Mouse (Mus musculus): ENCODE data around the gene Mrps6. TPM values are rescaled to one million over a fixed set of nuclear protein-coding genes. Genes with fewer than 3 reads are reported as not detected.

The Mrps6 gene
- polyA plus RNA-seq, 1 experiment from 2014 or later: 196 TPM

DNA sequence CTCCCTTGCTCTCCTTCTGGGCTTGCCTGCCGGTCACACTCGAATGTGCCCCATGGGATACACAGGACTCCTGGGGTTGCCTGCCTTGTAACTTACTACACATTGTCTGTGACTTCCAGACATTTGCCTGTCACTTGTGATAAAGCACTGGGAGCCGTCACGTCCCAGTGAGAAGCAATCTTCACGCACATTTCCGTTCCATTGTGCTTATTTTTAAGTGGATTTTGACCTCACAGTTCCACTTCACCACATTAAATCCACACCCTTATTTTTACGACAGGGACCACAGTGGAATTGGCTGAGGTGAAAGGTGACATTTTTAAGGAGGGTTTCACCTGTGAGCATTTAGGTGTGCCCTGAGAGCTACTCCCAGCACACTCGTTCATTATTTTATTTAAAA is 21.4 kb upstream of the Mrps6 start:
- Histone ChIP-seq H3K4me1 (ENCODE audit: control insufficient read depth, insufficient read depth, low read depth, low read length) (no peaks in the 10 kb centered on the region), H3K4me3 (ENCODE audit: low read length) (no peak overlapping the region), H3K4me2 (ENCODE audit: low read length) (no peak overlapping the region), H3K36me3 (ENCODE audit: control insufficient read depth, insufficient read depth, low read length) (no peaks in the 10 kb centered on the region), H3K27ac (ENCODE audit: low read depth, low read length) (no peak overlapping the region), H3K27me3 (replicated peaks; ENCODE audit: control insufficient read depth, insufficient read depth, low read length) (no peaks in the 10 kb centered on the region), H3K9ac (ENCODE audit: low read depth, low read length) (no peak overlapping the region), H3K9me3 (ENCODE audit: control insufficient read depth, low read length) (peaks cover 4% of the 10 kb centered on the region; the same call in 1 of the 2 replicates)
- ATAC-seq: no peak
- WGBS: 42% methylated on average over 8 of the region's 8 CpGs

DNA sequence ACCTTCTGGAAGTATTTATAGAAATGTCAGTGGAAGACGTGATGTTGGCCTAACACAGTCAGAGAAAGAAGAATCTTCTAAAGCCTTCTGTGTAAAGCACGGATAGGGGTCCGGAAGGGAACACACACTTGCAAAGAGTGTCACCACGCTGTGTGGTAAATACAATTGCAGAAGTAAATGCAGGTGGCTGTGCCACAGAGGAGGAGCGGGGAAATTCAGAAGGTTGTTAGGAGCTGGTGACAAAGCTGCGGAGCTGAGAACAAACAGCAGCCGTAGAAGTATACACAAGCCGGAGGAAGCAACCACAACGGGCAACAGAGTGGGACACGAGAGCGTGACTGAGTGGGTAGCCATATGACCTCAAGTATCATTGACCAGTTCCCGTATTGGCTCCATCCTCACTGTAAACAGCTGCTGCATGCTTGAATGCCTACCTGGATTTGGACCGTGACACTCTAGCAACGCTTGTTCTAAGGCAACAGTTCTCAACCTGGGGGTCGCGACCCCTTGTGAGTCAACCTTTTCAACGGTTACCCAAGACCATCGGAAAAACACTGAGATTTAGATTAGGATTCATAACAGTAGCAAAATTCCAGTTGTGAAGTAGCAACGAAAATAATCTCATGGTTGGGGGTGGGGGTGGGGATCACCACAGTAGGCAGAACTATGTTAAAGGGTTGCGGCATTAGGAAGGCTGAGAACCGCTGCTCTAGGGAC is 20.0 kb upstream of the Mrps6 start:
- H3K4me1 ChIP-seq (ENCODE audit: control insufficient read depth, insufficient read depth, low read depth, low read length): no peaks in the 10 kb centered on the region
- H3K27ac ChIP-seq (ENCODE audit: low read depth, low read length): no peak overlapping the region
- H3K36me3 ChIP-seq (ENCODE audit: control insufficient read depth, insufficient read depth, low read length): no peaks in the 10 kb centered on the region
- H3K9me3 ChIP-seq (ENCODE audit: control insufficient read depth, low read length): peaks cover 2% of the 10 kb centered on the region; the same call in 1 of the 2 replicates
- no peaks in the 10 kb centered on the region for H3K27me3 ChIP-seq (replicated peaks; ENCODE audit: control insufficient read depth, insufficient read depth, low read length)
- no peak overlapping the region for H3K4me3 ChIP-seq (ENCODE audit: low read length)
- no peak for ATAC-seq
- no peak overlapping the region for H3K9ac ChIP-seq (ENCODE audit: low read depth, low read length)
- H3K4me2 ChIP-seq (ENCODE audit: low read length): no peak overlapping the region
- 88% methylated on average over 21 of the region's 21 CpGs for WGBS

DNA sequence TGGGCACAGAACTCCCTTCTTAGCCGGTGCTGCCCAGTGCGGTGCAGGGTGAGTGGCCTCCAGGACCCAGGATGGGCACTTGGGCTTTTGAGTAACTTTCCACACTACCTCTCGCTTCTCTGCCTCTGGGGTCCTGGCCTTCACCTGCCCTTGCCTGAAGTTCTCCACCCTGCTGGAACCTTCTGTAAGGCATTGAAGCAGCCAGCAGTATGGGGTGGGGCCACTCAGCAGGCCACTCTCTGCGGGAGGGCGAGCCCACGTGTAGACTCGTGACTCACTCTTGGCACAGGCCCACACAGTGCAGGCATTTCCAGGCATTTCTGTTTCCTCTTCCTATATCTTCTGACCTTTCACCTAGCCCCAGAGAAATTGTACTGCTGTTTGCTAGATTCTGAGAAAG is 18.6 kb upstream of the Mrps6 start:
- 96% methylated on average over 6 of the region's 7 CpGs for WGBS
- Histone ChIP-seq H3K4me3 (ENCODE audit: low read length) (no peak overlapping the region), H3K27ac (ENCODE audit: low read depth, low read length) (no peak overlapping the region), H3K36me3 (ENCODE audit: control insufficient read depth, insufficient read depth, low read length) (no peaks in the 10 kb centered on the region), H3K27me3 (replicated peaks; ENCODE audit: control insufficient read depth, insufficient read depth, low read length) (no peaks in the 10 kb centered on the region), H3K4me2 (ENCODE audit: low read length) (no peak overlapping the region), H3K4me1 (ENCODE audit: control insufficient read depth, insufficient read depth, low read depth, low read length) (no peaks in the 10 kb centered on the region), H3K9me3 (ENCODE audit: control insufficient read depth, low read length) (peaks cover 2% of the 10 kb centered on the region; the same call in 1 of the 2 replicates), H3K9ac (ENCODE audit: low read depth, low read length) (no peak overlapping the region)
- ATAC-seq: no peak

DNA sequence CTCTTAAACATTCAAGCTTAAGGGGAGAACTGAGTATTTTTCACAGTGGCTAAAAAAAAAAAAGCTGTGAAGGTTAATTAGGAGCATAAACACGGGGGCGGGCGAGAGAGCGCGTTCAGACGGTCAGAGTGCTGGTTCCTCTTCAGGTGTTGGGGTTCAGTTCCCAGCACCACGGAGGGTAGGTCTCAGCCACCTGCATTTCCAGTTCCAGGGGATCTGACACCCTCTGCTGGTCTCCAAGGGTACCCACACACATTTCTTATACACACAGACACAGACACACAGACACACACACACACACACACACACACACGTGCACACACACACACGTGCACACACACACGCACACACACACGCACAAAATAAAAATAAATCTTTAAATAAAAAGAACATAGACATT is 18.1 kb upstream of the Mrps6 start:
- H3K4me3 ChIP-seq (ENCODE audit: low read length): no peak overlapping the region
- no peaks in the 10 kb centered on the region for H3K36me3 ChIP-seq (ENCODE audit: control insufficient read depth, insufficient read depth, low read length)
- H3K27ac ChIP-seq (ENCODE audit: low read depth, low read length): no peak overlapping the region
- H3K27me3 ChIP-seq (replicated peaks; ENCODE audit: control insufficient read depth, insufficient read depth, low read length): no peaks in the 10 kb centered on the region
- H3K9me3 ChIP-seq (ENCODE audit: control insufficient read depth, low read length): peaks cover 2% of the 10 kb centered on the region; the same call in 1 of the 2 replicates
- no peaks in the 10 kb centered on the region for H3K4me1 ChIP-seq (ENCODE audit: control insufficient read depth, insufficient read depth, low read depth, low read length)
- no peak overlapping the region for H3K9ac ChIP-seq (ENCODE audit: low read depth, low read length)
- ATAC-seq: no peak
- H3K4me2 ChIP-seq (ENCODE audit: low read length): no peak overlapping the region
- WGBS: 97% methylated on average over 11 of the region's 11 CpGs

DNA sequence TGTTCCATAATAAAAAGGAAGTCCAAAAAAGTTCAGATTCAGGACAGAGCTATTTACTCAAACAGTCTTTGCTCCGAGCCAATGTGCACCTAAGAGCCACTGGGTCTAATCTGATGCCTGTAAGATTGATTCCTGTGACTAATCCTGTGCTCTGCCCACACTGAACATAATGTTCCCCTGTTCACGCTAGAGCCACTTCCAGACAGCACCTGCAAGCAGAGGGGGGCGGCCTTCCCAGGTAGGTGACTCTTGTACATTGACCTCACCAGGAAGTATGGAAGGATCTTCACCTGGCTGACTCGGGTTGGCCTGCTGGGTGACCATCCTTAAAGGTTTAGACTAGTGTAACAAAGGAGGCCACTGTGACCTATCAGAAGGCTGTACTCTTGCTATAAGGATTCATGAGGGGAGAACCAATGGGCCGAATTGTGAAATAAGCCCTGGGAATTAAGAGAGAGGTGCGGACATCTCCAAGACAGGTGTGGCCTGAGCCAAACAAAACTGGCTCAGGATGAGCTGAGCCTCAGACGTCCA is 6.2 kb upstream of the Mrps6 start:
- WGBS: 86% methylated on average over 7 of the region's 7 CpGs
- Histone ChIP-seq H3K27me3 (replicated peaks; ENCODE audit: control insufficient read depth, insufficient read depth, low read length) (no peaks in the 10 kb centered on the region), H3K9ac (ENCODE audit: low read depth, low read length) (no peak overlapping the region), H3K36me3 (ENCODE audit: control insufficient read depth, insufficient read depth, low read length) (no peaks in the 10 kb centered on the region), H3K4me2 (ENCODE audit: low read length) (no peak overlapping the region), H3K4me1 (ENCODE audit: control insufficient read depth, insufficient read depth, low read depth, low read length) (0 out of 2 replicates have a peak, but pooled peaks cover 3% of the 10 kb centered on the region), H3K4me3 (ENCODE audit: low read length) (no peak overlapping the region), H3K9me3 (ENCODE audit: control insufficient read depth, low read length) (no peaks in the 10 kb centered on the region), H3K27ac (ENCODE audit: low read depth, low read length) (no peak overlapping the region)
- ATAC-seq: no peak

DNA sequence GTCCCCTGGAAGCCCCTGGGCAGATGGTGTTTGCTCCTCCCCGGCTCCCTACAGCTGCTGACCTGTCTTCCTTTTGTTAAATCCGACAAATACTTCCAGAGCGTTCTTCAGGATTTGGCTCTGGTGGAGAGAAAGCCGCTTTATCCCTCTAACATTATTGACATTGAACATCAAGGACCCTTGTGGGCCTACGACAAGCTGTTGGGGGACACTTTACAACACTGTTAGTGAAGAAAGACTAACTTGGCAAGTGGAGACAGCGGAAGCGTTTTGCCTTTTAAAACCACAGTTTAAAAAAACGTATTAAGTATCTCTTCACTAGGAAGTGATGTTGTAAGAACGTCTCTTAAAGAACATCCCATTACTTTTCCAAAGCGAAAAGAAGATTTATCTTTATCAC is 5.5 kb upstream of the Mrps6 start:
- peaks cover 9% of the 10 kb centered on the region; the same call in 1 of the 2 replicates for H3K4me1 ChIP-seq (ENCODE audit: control insufficient read depth, insufficient read depth, low read depth, low read length)
- WGBS: 74% methylated on average over 10 of the region's 10 CpGs
- ATAC-seq: no peak
- H3K27me3 ChIP-seq (replicated peaks; ENCODE audit: control insufficient read depth, insufficient read depth, low read length): no peaks in the 10 kb centered on the region
- no peak overlapping the region for H3K4me3 ChIP-seq (ENCODE audit: low read length)
- H3K27ac ChIP-seq (ENCODE audit: low read depth, low read length): no peak overlapping the region
- H3K9me3 ChIP-seq (ENCODE audit: control insufficient read depth, low read length): no peaks in the 10 kb centered on the region
- H3K9ac ChIP-seq (ENCODE audit: low read depth, low read length): no peak overlapping the region
- H3K4me2 ChIP-seq (ENCODE audit: low read length): no peak overlapping the region
- H3K36me3 ChIP-seq (ENCODE audit: control insufficient read depth, insufficient read depth, low read length): no peaks in the 10 kb centered on the region

DNA sequence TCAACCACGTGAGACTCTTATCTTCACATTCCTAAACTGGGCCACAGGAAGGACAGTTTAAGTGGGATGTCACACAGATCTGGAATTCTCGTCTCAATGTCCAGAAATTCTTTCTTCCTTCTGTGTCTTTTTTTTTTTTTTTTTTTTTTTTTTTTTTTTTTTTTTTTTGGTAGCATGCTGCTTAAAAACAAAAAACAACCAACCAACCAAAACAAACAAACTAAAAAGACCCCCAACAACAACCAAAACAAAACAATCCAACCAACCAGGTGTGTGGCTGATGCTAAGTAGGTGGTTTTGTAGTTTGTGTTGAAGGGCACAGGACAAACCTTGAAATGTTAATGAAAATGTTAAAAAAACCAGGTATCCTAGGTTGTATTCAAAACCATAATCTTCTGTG is 1.4 kb upstream of the Mrps6 start:
- WGBS: 63% methylated on average over 2 of the region's 2 CpGs
- H3K27ac ChIP-seq (ENCODE audit: low read depth, low read length): no peak overlapping the region
- H3K4me2 ChIP-seq (ENCODE audit: low read length): no peak overlapping the region
- no peaks in the 10 kb centered on the region for H3K27me3 ChIP-seq (replicated peaks; ENCODE audit: control insufficient read depth, insufficient read depth, low read length)
- no peaks in the 10 kb centered on the region for H3K9me3 ChIP-seq (ENCODE audit: control insufficient read depth, low read length)
- peaks cover 25% of the 10 kb centered on the region for H3K4me1 ChIP-seq (ENCODE audit: control insufficient read depth, insufficient read depth, low read depth, low read length)
- no peak for ATAC-seq
- no peak overlapping the region for H3K4me3 ChIP-seq (ENCODE audit: low read length)
- H3K36me3 ChIP-seq (ENCODE audit: control insufficient read depth, insufficient read depth, low read length): no peaks in the 10 kb centered on the region
- no peak overlapping the region for H3K9ac ChIP-seq (ENCODE audit: low read depth, low read length)

DNA sequence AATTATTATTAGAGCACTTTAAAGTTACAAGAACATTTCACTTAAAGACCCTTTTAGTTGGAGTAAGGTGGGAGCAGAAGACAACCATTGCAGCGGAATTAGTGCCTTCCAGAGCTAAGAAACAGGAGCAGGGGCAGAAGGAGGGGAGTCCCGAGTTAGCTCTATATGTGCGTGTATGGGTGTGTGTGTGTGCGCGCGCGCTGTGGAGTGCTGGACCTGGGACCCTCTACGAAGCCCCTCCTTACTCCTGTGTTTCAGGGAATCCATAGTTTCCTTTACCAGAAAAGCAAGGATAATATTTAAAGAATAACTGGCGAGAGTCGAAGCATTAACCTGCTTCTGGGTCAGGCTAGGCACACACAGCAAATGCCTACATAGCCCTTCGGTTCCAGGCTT is 616 bp upstream of the Mrps6 start:
- Histone ChIP-seq H3K4me3 (ENCODE audit: low read length) (peak overlapping the region; percentile 98), H3K9me3 (ENCODE audit: control insufficient read depth, low read length) (no peaks in the 10 kb centered on the region), H3K4me1 (ENCODE audit: control insufficient read depth, insufficient read depth, low read depth, low read length) (peaks cover 29% of the 10 kb centered on the region), H3K4me2 (ENCODE audit: low read length) (peak overlapping the region; percentile 89), H3K9ac (ENCODE audit: low read depth, low read length) (peak overlapping the region; percentile 94), H3K27ac (ENCODE audit: low read depth, low read length) (peak overlapping the region; percentile 95), H3K27me3 (replicated peaks; ENCODE audit: control insufficient read depth, insufficient read depth, low read length) (no peaks in the 10 kb centered on the region), H3K36me3 (ENCODE audit: control insufficient read depth, insufficient read depth, low read length) (peaks cover 3% of the 10 kb centered on the region)
- ATAC-seq: peak; percentile 72
- WGBS: 4% methylated on average over 11 of the region's 11 CpGs

DNA sequence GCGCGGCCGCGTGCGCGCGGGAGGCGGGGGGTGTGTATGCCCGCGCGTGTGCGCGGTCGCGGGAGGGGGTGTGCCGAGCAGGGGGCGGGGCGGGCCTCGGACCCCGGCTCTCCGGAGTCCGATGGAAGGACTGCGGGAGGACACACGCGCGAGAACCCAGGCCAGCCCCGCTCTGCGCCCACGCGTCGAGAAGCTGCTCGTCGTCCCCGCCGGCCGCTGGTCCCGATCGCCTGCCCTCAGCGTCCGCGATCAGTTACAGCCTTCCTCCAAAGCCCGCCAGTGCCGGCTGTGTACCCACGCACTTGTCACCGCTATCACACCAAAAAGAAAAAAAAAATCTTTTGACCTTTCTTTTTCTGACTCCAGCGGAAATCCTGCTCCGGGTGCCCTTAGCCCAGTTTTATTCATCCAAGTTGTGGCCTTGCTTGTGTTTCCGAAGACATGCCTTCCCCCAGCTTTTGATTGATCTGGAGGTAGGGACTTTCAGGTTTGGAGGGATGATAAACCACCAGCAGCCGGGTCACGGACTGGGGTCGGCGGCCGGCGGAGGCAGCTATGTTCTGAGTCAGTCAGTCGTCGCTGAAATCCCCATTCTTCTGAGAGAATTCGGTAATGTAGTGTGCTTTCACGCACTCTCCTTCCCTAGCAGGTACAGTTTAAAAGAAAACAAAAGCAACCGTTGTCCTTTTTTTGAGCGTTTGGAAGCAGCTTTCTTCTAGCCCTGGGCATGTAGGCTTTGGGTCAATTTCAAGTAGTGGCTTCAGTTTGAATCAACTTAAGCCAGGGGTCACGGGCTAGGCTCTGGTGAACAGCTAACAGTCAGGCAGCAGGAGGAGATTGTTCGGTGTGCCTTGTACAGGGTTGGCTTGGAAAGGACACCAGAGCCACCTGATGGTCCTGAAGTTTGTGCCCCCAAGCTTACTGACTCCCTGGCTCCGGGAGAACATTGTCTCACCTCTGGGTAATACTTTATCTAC is 862 bp downstream of the Mrps6 start:
- peak overlapping the region; percentile 98 for H3K4me3 ChIP-seq (ENCODE audit: low read length)
- H3K4me2 ChIP-seq (ENCODE audit: low read length): peak overlapping the region; percentile 89
- peak overlapping the region; percentile 94 for H3K9ac ChIP-seq (ENCODE audit: low read depth, low read length)
- no peaks in the 10 kb centered on the region for H3K9me3 ChIP-seq (ENCODE audit: control insufficient read depth, low read length)
- H3K27me3 ChIP-seq (replicated peaks; ENCODE audit: control insufficient read depth, insufficient read depth, low read length): no peaks in the 10 kb centered on the region
- peaks cover 8% of the 10 kb centered on the region for H3K36me3 ChIP-seq (ENCODE audit: control insufficient read depth, insufficient read depth, low read length)
- WGBS: 2% methylated on average over 46 of the region's 63 CpGs
- H3K27ac ChIP-seq (ENCODE audit: low read depth, low read length): peak overlapping the region; percentile 95
- peak; percentile 10 for ATAC-seq
- H3K4me1 ChIP-seq (ENCODE audit: control insufficient read depth, insufficient read depth, low read depth, low read length): peaks cover 29% of the 10 kb centered on the region
